Mouse (Mus musculus): Measurements from ENCODE around the gene Rbfox3.
A peak's percentile ranks its signal among the peaks of the same experiment; 100 is the strongest.

- TF ChIP-seq CTCF (IDR thresholded peaks at IDR 0.05; ENCODE audit: extremely low read depth, insufficient read length, insufficient replicate concordance, low read depth, low read length): peak; percentile 66; the same call in 1 of the 2 replicates
- TF ChIP-seq POLR2A (IDR thresholded peaks at IDR 0.05; ENCODE audit: low read depth, low read length): no peak
Measured at GRCm38 (mm10) chr11:118742762-118743161, 168.6 kb downstream of the Rbfox3 start.

Measured in small intestine, adult 2 months (tissue).